Mouse (Mus musculus) spleen, adult 2 months (tissue): ENCODE results near the gene Dock9.

ENCODE experiments used
- CTCF ChIP-seq: fragments of 200-500 bp; IDR thresholded peaks from 2 replicates; pipeline ENCODE4 v1.5.1; 2011; ENCODE audit warnings: mild to moderate bottlenecking, inconsistent platforms; ENCODE audit not compliant: insufficient read depth, insufficient read length, insufficient replicate concordance; ENCODE audit errors: extremely low read depth
- POLR2A ChIP-seq: fragments of 200-500 bp; IDR thresholded peaks from 2 replicates; pipeline ENCODE4 v1.6.1; 2011; ENCODE audit warnings: low read depth, low read length, inconsistent platforms

GRCm38 (mm10) chr14:121760403-121760802 is 37.2 kb downstream of the Dock9 start:
- TF ChIP-seq CTCF (no peak), POLR2A (no peak)
